Mouse (Mus musculus) testis, adult 2 months (tissue): ENCODE results near the gene Zfp583.
A peak's percentile ranks its signal among the peaks of the same experiment; 100 is the strongest.

ENCODE experiments used
- CTCF ChIP-seq: fragments of 200-500 bp; IDR thresholded peaks from 2 replicates; pipeline ENCODE4 v1.5.1; 2012; ENCODE audit warnings: low read depth, mild to moderate bottlenecking, inconsistent platforms, low read length, moderate library complexity; ENCODE audit not compliant: control insufficient read depth, insufficient read depth, insufficient replicate concordance
- POLR2A ChIP-seq: fragments of 200-500 bp; IDR thresholded peaks from 2 replicates; pipeline ENCODE4 v1.6.1; 2012; ENCODE audit warnings: low read depth, mild to moderate bottlenecking, inconsistent platforms, low read length, moderate library complexity; ENCODE audit not compliant: control insufficient read depth

DNA sequence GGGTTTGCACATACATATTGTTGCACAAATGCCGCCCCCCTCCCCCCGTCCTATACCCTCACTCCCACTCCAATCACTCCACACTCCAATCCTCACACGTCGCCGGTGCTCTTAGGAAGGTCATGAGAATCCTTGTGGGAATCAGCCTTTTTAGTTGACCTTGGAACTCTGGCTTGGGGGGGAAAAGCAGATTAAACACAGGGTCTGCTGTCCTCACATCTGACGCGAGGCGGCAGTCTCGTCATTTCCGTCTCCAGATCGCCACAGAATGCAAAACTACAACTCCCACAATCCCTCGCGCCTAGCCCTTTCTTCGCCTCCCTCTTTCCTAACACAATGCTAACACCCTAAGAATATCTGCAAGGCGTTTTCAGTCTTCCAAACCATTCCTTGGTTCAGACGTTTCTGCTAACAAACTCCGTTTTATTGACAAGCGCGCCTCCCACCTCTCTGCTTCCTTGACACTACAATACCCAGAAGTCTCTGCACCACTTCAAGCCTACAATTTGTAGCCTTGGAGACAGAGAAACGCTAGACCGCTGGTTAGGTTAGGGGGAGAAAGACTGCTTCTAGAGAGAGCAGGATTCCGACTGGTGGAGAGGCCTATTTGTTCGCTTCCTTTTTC, 47.5 kb downstream of the Zfp583 start:
- TF ChIP-seq CTCF = peak; percentile 48; the same call in 1 of the 2 replicates
- TF ChIP-seq POLR2A = peak; percentile 46
